Mouse (Mus musculus) testis, adult 2 months (tissue): ENCODE data around the gene Tubgcp3. TPM values are rescaled to one million over a fixed set of nuclear protein-coding genes. Genes with fewer than 3 reads are reported as not detected.
A peak's percentile ranks its signal among the peaks of the same experiment; 100 is the strongest.
"Not testable (repeated sequence)": the region's sequence is repeated elsewhere in the genome, so short reads cannot be mapped to it uniquely, and the experiment has no call there.

Experiments used
- H3K27ac ChIP-seq: fragments of 200-500 bp; 2 replicates; pipeline ENCODE4 v1.5.1; 2012; ENCODE audit warnings: low read depth, low read length; ENCODE audit not compliant: control insufficient read depth, insufficient read depth
- H3K27me3 ChIP-seq: fragments of 200-500 bp; 2 replicates; pipeline ENCODE4 v1.6.1; 2012; ENCODE audit warnings: mild to moderate bottlenecking, low read length, moderate library complexity; ENCODE audit not compliant: control insufficient read depth, insufficient read depth
- H3K36me3 ChIP-seq: fragments of 200-500 bp; 2 replicates; pipeline ENCODE4 v1.6.1; 2012; ENCODE audit warnings: mild to moderate bottlenecking, low read length; ENCODE audit not compliant: control insufficient read depth, insufficient read depth
- H3K4me1 ChIP-seq: fragments of 200-500 bp; 2 replicates; pipeline ENCODE4 v1.6.1; 2012; ENCODE audit warnings: low read length; ENCODE audit not compliant: control insufficient read depth, insufficient read depth
- H3K4me3 ChIP-seq: fragments of 200-500 bp; 2 replicates; pipeline ENCODE4 v1.5.1; 2012; ENCODE audit warnings: low read depth, mild to moderate bottlenecking, low read length, moderate library complexity, mixed read lengths; ENCODE audit not compliant: control insufficient read depth
- CTCF ChIP-seq: fragments of 200-500 bp; IDR thresholded peaks from 2 replicates; pipeline ENCODE4 v1.5.1; 2012; ENCODE audit warnings: low read depth, mild to moderate bottlenecking, inconsistent platforms, low read length, moderate library complexity; ENCODE audit not compliant: control insufficient read depth, insufficient read depth, insufficient replicate concordance
- POLR2A ChIP-seq: fragments of 200-500 bp; IDR thresholded peaks from 2 replicates; pipeline ENCODE4 v1.6.1; 2012; ENCODE audit warnings: low read depth, mild to moderate bottlenecking, inconsistent platforms, low read length, moderate library complexity; ENCODE audit not compliant: control insufficient read depth
- polyA plus RNA-seq: library from polyadenylated mRNA; depleted of rRNA; stranded (reverse); fragments of >200 nt; gene quantifications from 2 replicates; pipeline ENCODE4 v1.2.3, GENCODE M21; 2012

The Tubgcp3 gene
- polyA plus RNA-seq, 1 experiment: 14.2 TPM

GRCm38 (mm10) chr8:12644341-12644740, 27.7 kb downstream of the Tubgcp3 start:
- Histone ChIP-seq H3K27ac (0 out of 2 replicates have a peak overlapping the region, but pooled peaks have one; percentile 16), H3K4me3 (no peak overlapping the region), H3K4me1 (no peaks in the 10 kb centered on the region), H3K36me3 (peaks cover 2% of the 10 kb centered on the region; the same call in 1 of the 2 replicates), H3K27me3 (no peaks in the 10 kb centered on the region)
- TF ChIP-seq POLR2A: no peak
- TF ChIP-seq CTCF: no peak

- Histone ChIP-seq H3K27me3 (no peaks in the 10 kb centered on the region), H3K4me1 (no peaks in the 10 kb centered on the region), H3K36me3 (no peaks in the 10 kb centered on the region; the same call in none of the 2 replicates), H3K4me3 (no peak overlapping the region), H3K27ac (no peak overlapping the region)
- no peak for TF ChIP-seq CTCF
- no peak for TF ChIP-seq POLR2A
These were observed 30.5 kb downstream of the Tubgcp3 start for GRCm38 (mm10) chr8:12641527-12641926.

- Histone ChIP-seq H3K4me3 (no peak overlapping the region), H3K27ac (no peak overlapping the region), H3K4me1 (no peaks in the 10 kb centered on the region), H3K27me3 (no peaks in the 10 kb centered on the region), H3K36me3 (peaks cover 1% of the 10 kb centered on the region)
- TF ChIP-seq CTCF: no peak
- TF ChIP-seq POLR2A: no peak
These were observed 33.6 kb downstream of the Tubgcp3 start for GRCm38 (mm10) chr8:12638446-12638845.

- Histone ChIP-seq H3K4me3 (no peak overlapping the region), H3K27ac (no peak overlapping the region), H3K36me3 (peaks cover 2% of the 10 kb centered on the region; the same call in 1 of the 2 replicates), H3K4me1 (no peaks in the 10 kb centered on the region), H3K27me3 (no peaks in the 10 kb centered on the region)
- TF ChIP-seq CTCF: no peak
- TF ChIP-seq POLR2A: no peak
These were observed 36.7 kb downstream of the Tubgcp3 start for GRCm38 (mm10) chr8:12635366-12635765.

GRCm38 (mm10) chr8:12629079-12629478, 43.0 kb downstream of the Tubgcp3 start:
- no peaks in the 10 kb centered on the region for H3K27me3 ChIP-seq
- H3K36me3 ChIP-seq: peaks cover 1% of the 10 kb centered on the region; the same call in 1 of the 2 replicates
- H3K4me1 ChIP-seq: no peaks in the 10 kb centered on the region
- TF ChIP-seq CTCF (peak; percentile 65; the same call in 1 of the 2 replicates), POLR2A (no peak)
- no peak overlapping the region for H3K27ac ChIP-seq
- no peak overlapping the region for H3K4me3 ChIP-seq

GRCm38 (mm10) chr8:12625890-12626289, 46.2 kb downstream of the Tubgcp3 start:
- H3K4me1 ChIP-seq: no peaks in the 10 kb centered on the region
- TF ChIP-seq POLR2A: no peak
- TF ChIP-seq CTCF: no peak
- H3K36me3 ChIP-seq: peaks cover 1% of the 10 kb centered on the region; the same call in 1 of the 2 replicates
- no peak overlapping the region for H3K27ac ChIP-seq
- H3K27me3 ChIP-seq: no peaks in the 10 kb centered on the region
- H3K4me3 ChIP-seq: no peak overlapping the region

GRCm38 (mm10) chr8:12621550-12622222, 50.4 kb downstream of the Tubgcp3 start:
- TF ChIP-seq POLR2A: no peak
- TF ChIP-seq CTCF: no peak
- Histone ChIP-seq H3K36me3 (peaks cover 1% of the 10 kb centered on the region; the same call in 1 of the 2 replicates), H3K4me3 (no peak overlapping the region), H3K4me1 (no peaks in the 10 kb centered on the region), H3K27me3 (no peaks in the 10 kb centered on the region), H3K27ac (no peak overlapping the region)

GRCm38 (mm10) chr8:12617369-12617768, 54.7 kb downstream of the Tubgcp3 start:
- H3K4me3 ChIP-seq, H3K27me3 ChIP-seq, H3K36me3 ChIP-seq, H3K4me1 ChIP-seq, H3K27ac ChIP-seq: not testable (repeated sequence)
